Mouse (Mus musculus) forebrain, embryonic 11.5 days (tissue): ENCODE results near the gene Tmem160. TPM values are rescaled to one million over a fixed set of nuclear protein-coding genes. Genes with fewer than 3 reads are reported as not detected.

ENCODE experiments used
- polyA plus RNA-seq: library from polyadenylated mRNA; unstranded; fragments of >200 nt; fragmentation: Nextera tagmentation; extraction: Ambion mirVana; gene quantifications from 2 replicates; pipeline ENCODE4 v1.2.1, GENCODE M21; 2014

The Tmem160 gene
- polyA plus RNA-seq, 1 experiment from 2014 or later: 48.6 TPM

Other genes starting within 250 kb of the Tmem160 start
- gene Dhx34, start 230.7 kb upstream of the Tmem160 start, polyA plus RNA-seq: 14.3 and 16.4 TPM in 2 replicates
- 0.12 and 0.25 TPM in 2 replicates for gene C5ar2, start 208.6 kb upstream of the Tmem160 start, polyA plus RNA-seq
- gene C5ar1, start 193.2 kb upstream of the Tmem160 start, polyA plus RNA-seq: 0.76 and 1.1 TPM in 2 replicates
- gene Inafm1, start 179.2 kb upstream of the Tmem160 start, polyA plus RNA-seq: 10.9 and 11.6 TPM in 2 replicates
- 22.3 and 32.2 TPM in 2 replicates for gene Ccdc9, start 166.0 kb upstream of the Tmem160 start, polyA plus RNA-seq
- 8.0 and 11.5 TPM in 2 replicates for gene Bbc3, start 144.4 kb upstream of the Tmem160 start, polyA plus RNA-seq
- gene Sae1, start 65.0 kb upstream of the Tmem160 start, polyA plus RNA-seq: 427 and 437 TPM in 2 replicates
- gene Zc3h4, start 51.9 kb upstream of the Tmem160 start, polyA plus RNA-seq: 23.9 and 24.2 TPM in 2 replicates
- gene Npas1, start 24.9 kb downstream of the Tmem160 start, polyA plus RNA-seq: 0.55 and 0.63 TPM in 2 replicates
- gene Arhgap35, start 162.2 kb downstream of the Tmem160 start, polyA plus RNA-seq: 39.9 and 45.2 TPM in 2 replicates
- gene Ceacam15, start 222.9 kb downstream of the Tmem160 start, polyA plus RNA-seq: not detected in 2 replicates